Mouse (Mus musculus) MEL (cell line): ENCODE results near the gene Tbc1d24. TPM values are rescaled to one million over a fixed set of nuclear protein-coding genes. Genes with fewer than 3 reads are reported as not detected.

Experiments
- DNase-seq: peaks from one replicate; pipeline ENCODE4 v3.0.0; 2011; ENCODE audit warnings: low read depth, low spot score
- H3K27ac ChIP-seq: 2 replicates; pipeline ENCODE4 v1.5.1; 2012; ENCODE audit warnings: low read depth, mild to moderate bottlenecking, control low read depth, low read length, moderate library complexity; ENCODE audit not compliant: control insufficient read depth
- H3K27me3 ChIP-seq, 2 experiments: fragments of 150-350 bp in 1 of 2; sonication (generic) in 1 of 2; 2 replicates each; pipeline ENCODE4 v1.6.1; 2012; ENCODE audit warnings: low read length in 2 of 2, mild to moderate bottlenecking in 2 of 2, improper control_type of control experiment in 1 of 2, moderate library complexity in 1 of 2; ENCODE audit not compliant: insufficient read depth in 2 of 2, control insufficient read depth in 1 of 2
- H3K36me3 ChIP-seq, 2 experiments: 2 replicates each; pipeline ENCODE4 v1.6.1; 2012 to 2014; ENCODE audit warnings: low read length in 2 of 2, improper control_type of control experiment in 1 of 2, inconsistent platforms in 1 of 2, mild to moderate bottlenecking in 1 of 2; ENCODE audit not compliant: insufficient read depth in 2 of 2, control insufficient read depth in 1 of 2
- H3K4me1 ChIP-seq, 2 experiments: fragments of 150-350 bp in 1 of 2; sonication (generic) in 1 of 2; 2 replicates each; pipeline ENCODE4 v1.6.1; 2012; ENCODE audit warnings: low read length in 2 of 2, improper control_type of control experiment in 1 of 2, mild to moderate bottlenecking in 1 of 2; ENCODE audit not compliant: insufficient read depth in 2 of 2, control insufficient read depth in 1 of 2
- H3K4me3 ChIP-seq, 2 experiments: fragments of 150-350 bp in 1 of 2; sonication (generic) in 1 of 2; 2 replicates each; pipeline ENCODE4 v1.5.1; 2012; ENCODE audit warnings: low read depth in 2 of 2, low read length in 2 of 2, mild to moderate bottlenecking in 2 of 2, moderate library complexity in 2 of 2, control low read depth in 1 of 2, improper control_type of control experiment in 1 of 2; ENCODE audit not compliant: control insufficient read depth in 1 of 2, insufficient read depth in 1 of 2
- H3K79me2 ChIP-seq: 2 replicates; pipeline ENCODE4 v1.6.1; 2012; ENCODE audit warnings: mild to moderate bottlenecking, low read length, moderate library complexity; ENCODE audit not compliant: control insufficient read depth, poor library complexity, insufficient read depth
- H3K9ac ChIP-seq: 2 replicates; pipeline ENCODE4 v1.6.1; 2012; ENCODE audit warnings: low read depth, mild to moderate bottlenecking, control low read depth, low read length, moderate library complexity; ENCODE audit not compliant: control insufficient read depth, poor library complexity, severe bottlenecking
- H3K9me3 ChIP-seq: fragments of 150-350 bp; sonication (generic); replicated peaks from 2 replicates; pipeline ENCODE4 v1.6.1; 2012; ENCODE audit warnings: mild to moderate bottlenecking, low read length, improper control_type of control experiment, moderate library complexity; ENCODE audit not compliant: insufficient read depth
- BHLHE40 ChIP-seq: IDR thresholded peaks from 2 replicates; pipeline ENCODE4 v1.6.1; 2012; ENCODE audit warnings: low read depth, mild to moderate bottlenecking, inconsistent platforms, low read length, improper control_type of control experiment, borderline replicate concordance
- ELF1 ChIP-seq: IDR thresholded peaks from 2 replicates; pipeline ENCODE4 v1.6.1; 2014; ENCODE audit warnings: low read depth, mild to moderate bottlenecking, inconsistent platforms, low read length, improper control_type of control experiment, moderate library complexity
- ETS1 ChIP-seq: IDR thresholded peaks from 2 replicates; pipeline ENCODE4 v1.6.1; 2012; ENCODE audit warnings: low read depth, mild to moderate bottlenecking, inconsistent platforms, low read length, improper control_type of control experiment, moderate library complexity
- GATA1 ChIP-seq: IDR thresholded peaks from 2 replicates; pipeline ENCODE4 v1.6.1; 2011; ENCODE audit warnings: low read depth, low read length, improper control_type of control experiment
- KAT2A ChIP-seq: conservative IDR thresholded peaks from 2 replicates; pipeline ENCODE4 v1.6.1; 2012; ENCODE audit warnings: low read depth, low read length, improper control_type of control experiment, inconsistent platforms
- MAFK ChIP-seq: IDR thresholded peaks from 2 replicates; pipeline ENCODE4 v1.6.1; 2011; ENCODE audit warnings: low read depth, mild to moderate bottlenecking, low read length, improper control_type of control experiment, borderline replicate concordance
- MAX ChIP-seq: IDR thresholded peaks from 2 replicates; pipeline ENCODE4 v1.6.1; 2011; ENCODE audit warnings: low read length, improper control_type of control experiment
- TAL1 ChIP-seq: IDR thresholded peaks from 2 replicates; pipeline ENCODE4 v1.6.1; 2012; ENCODE audit warnings: mild to moderate bottlenecking, inconsistent platforms, low read length, moderate library complexity, mixed read lengths
- TBP ChIP-seq: IDR thresholded peaks from 2 replicates; pipeline ENCODE4 v1.8.0; 2011; ENCODE audit warnings: low read depth, low read length, improper control_type of control experiment
- TCF12 ChIP-seq: IDR thresholded peaks from 2 replicates; pipeline ENCODE4 v1.6.1; 2014; ENCODE audit warnings: low read depth, mild to moderate bottlenecking, inconsistent platforms, low read length, improper control_type of control experiment, moderate library complexity
- ZC3H11A ChIP-seq: IDR thresholded peaks from 2 replicates; pipeline ENCODE4 v1.6.1; 2012; ENCODE audit warnings: low read depth, mild to moderate bottlenecking, inconsistent platforms, low read length, improper control_type of control experiment
- ZNF384 ChIP-seq: IDR thresholded peaks from 2 replicates; pipeline ENCODE4 v1.6.1; 2012; ENCODE audit warnings: low read depth, mild to moderate bottlenecking, inconsistent platforms, low read length, improper control_type of control experiment
- polyA plus RNA-seq, 2 experiments: library from polyadenylated mRNA; stranded (reverse) in 1 of 2; unstranded in 1 of 2; fragments of >175 nt in 1 of 2; fragments of >200 nt in 1 of 2; gene quantifications; 2 replicates each; pipeline versions ENCODE4 v1.2.1 to v1.2.4; 2012; ENCODE audit warnings: low replicate concordance in 2 of 2, low read depth in 1 of 2; ENCODE audit not compliant: insufficient read length in 2 of 2, insufficient read depth in 1 of 2, missing spikeins in 1 of 2
- total RNA-seq: library from RNA; depleted of rRNA; stranded (reverse); fragments of 300-350 nt; gene quantifications from 2 replicates; pipeline ENCODE4 v1.2.3, GENCODE M21; 2012

Gene Tbc1d24
- total and polyA plus RNA-seq, 3 experiments, result 24.3 to 34.2 (median 27.3) TPM

GRCm38 (mm10) chr17:24226721-24227120 lies 21.4 kb upstream of the Tbc1d24 start:
- Histone ChIP-seq H3K4me1 (no peaks in the 10 kb centered on the region; a peak in 1 of 4 replicates), H3K4me3 (no peak overlapping the region)

GRCm38 (mm10) chr17:24225851-24226250 lies 20.5 kb upstream of the Tbc1d24 start:
- Histone ChIP-seq H3K4me1 (peaks cover 3 to 4% of the 10 kb centered on the region in 2 experiments; a peak in 3 of 4 replicates), H3K4me3 (no peak overlapping the region), H3K9ac (no peak overlapping the region), H3K79me2 (no peaks in the 10 kb centered on the region), H3K9me3 (no peaks in the 10 kb centered on the region), H3K27ac (0 out of 2 replicates have a peak overlapping the region, but pooled peaks have one; percentile 13), H3K36me3 (peaks cover 5% of the 10 kb centered on the region in 2 experiments; a peak in 3 of 4 replicates), H3K27me3 (no peaks in the 10 kb centered on the region)
- DNase-seq, result peak; percentile 58
- TF ChIP-seq BHLHE40 (no peak), TCF12 (peak; percentile 32; the same call in 1 of the 2 replicates), TAL1 (peak; percentile 78), TBP (no peak), ETS1 (no peak), GATA1 (peak; percentile 45), ELF1 (no peak)

More at GRCm38 (mm10) chr17:24226721-24227120, 21.4 kb upstream of the Tbc1d24 start:
- peaks cover 0 to 5% of the 10 kb centered on the region in 2 experiments; a peak in 2 of 4 replicates for H3K36me3 ChIP-seq
- H3K27me3 ChIP-seq, result no peaks in the 10 kb centered on the region
- no peak overlapping the region for H3K9ac ChIP-seq
- DNase-seq, result no peak
- TF ChIP-seq ETS1 (no peak), ZNF384 (no peak), MAX (no peak), ZC3H11A (no peak), KAT2A (no peak)
- H3K79me2 ChIP-seq, result no peaks in the 10 kb centered on the region
- no peak overlapping the region for H3K27ac ChIP-seq
- no peaks in the 10 kb centered on the region for H3K9me3 ChIP-seq

GRCm38 (mm10) chr17:24224741-24225140 lies 19.4 kb upstream of the Tbc1d24 start:
- H3K4me3 ChIP-seq, result no peak overlapping the region
- H3K27me3 ChIP-seq, result no peaks in the 10 kb centered on the region
- H3K4me1 ChIP-seq, result peaks cover 3 to 5% of the 10 kb centered on the region in 2 experiments; a peak in 3 of 4 replicates
- DNase-seq, result no peak
- no peak for TF ChIP-seq MAFK
- TF ChIP-seq, all 39 proteins: peak for 0
- H3K27ac ChIP-seq, result no peak overlapping the region
- peaks cover 3 to 5% of the 10 kb centered on the region in 2 experiments; a peak in 3 of 4 replicates for H3K36me3 ChIP-seq
- H3K9ac ChIP-seq, result no peak overlapping the region
- H3K79me2 ChIP-seq, result peaks cover 6% of the 10 kb centered on the region
- no peaks in the 10 kb centered on the region for H3K9me3 ChIP-seq
